32 mouse cellular contexts compared by ENCODE assay signal in the genomic region with DNA sequence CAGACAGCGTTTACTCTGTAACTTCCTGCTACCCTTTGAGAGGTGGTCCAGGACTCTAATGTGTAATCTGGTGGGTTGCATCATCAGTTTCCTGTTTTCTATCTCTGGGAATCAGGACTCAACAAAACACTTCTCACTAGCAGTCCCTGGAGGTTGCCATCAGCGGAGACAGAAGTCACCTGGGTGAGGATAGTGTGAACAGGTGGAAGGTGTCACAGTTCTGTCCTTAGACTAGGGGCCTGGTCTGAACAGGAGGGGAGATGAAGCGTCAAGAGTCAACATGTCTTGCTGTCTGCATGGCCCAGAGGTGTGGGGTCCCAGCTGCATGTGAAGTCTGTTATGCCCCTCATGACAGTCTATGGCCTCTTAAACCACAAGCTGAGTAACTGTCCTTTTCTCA. TPM values are rescaled to one million over a fixed set of nuclear protein-coding genes. Genes with fewer than 3 reads are reported as not detected.
A peak's percentile ranks its signal among the peaks of the same experiment; 100 is the strongest.
DNase-seq lines count a peak whose midpoint lies in the region; TF ChIP-seq lines count a peak whose summit lies in the region.
"Had no signal": no experiment of that assay in that cellular context is flagged by ENCODE, and none has a peak within 500 bp of the region (broad histone marks: within the 10 kb centered on the region; RNA-seq: fewer than 3 reads in every experiment).

No protein-coding gene starts in this region.

- 69% methylated on average over 3 of the region's 3 CpGs for WGBS in lung, adult 2 months

- peaks cover 11% of the 10 kb centered on the region for H3K4me1 ChIP-seq in lung, adult 2 months (ENCODE audit: control insufficient read depth, insufficient read depth, low read length)
- H3K4me1 ChIP-seq in brown adipose tissue, adult 24 weeks (ENCODE audit: control insufficient read depth, insufficient read depth, insufficient read length, low read length) = 0 out of 2 replicates have a peak, but pooled peaks cover 4% of the 10 kb centered on the region
- H3K4me1 ChIP-seq in megakaryocyte, embryonic 14.5 days = peaks cover 36% of the 10 kb centered on the region
- H3K4me1 ChIP-seq: midbrain, embryonic 15.5 days had no signal

- TF ChIP-seq CTCF in layer of hippocampus, adult 2 months (conservative IDR thresholded peaks at IDR 0.05) = no peak
- TF ChIP-seq CTCF in lung, adult 2 months (IDR thresholded peaks at IDR 0.05; ENCODE audit: insufficient read depth, low read length) = no peak

- no peak for TF ChIP-seq POLR2A in lung, adult 2 months (IDR thresholded peaks at IDR 0.05; ENCODE audit: borderline replicate concordance, extremely low read depth, low read depth, low read length)

- DNase-seq in layer of hippocampus, adult 2 months (ENCODE audit: low spot score in 2 of 2) = no peak
- DNase-seq in layer of hippocampus, postnatal 36 days = no peak
- peak; percentile 46 for DNase-seq in lung, postnatal 25 days (ENCODE audit: low spot score)
- no peak for DNase-seq in lung, adult 2 months
- no peak for DNase-seq in heart, postnatal 4 days
- DNase-seq in heart, postnatal 36 days = no peak
- DNase-seq: adrenal gland, postnatal 10 days; cerebellum, adult 11-12 months; cerebellum, adult 9-11 months; embryo, embryonic 11 days; kidney, adult 11 months; kidney, postnatal 36 days; liver, embryonic 13.5 days; lung, embryonic 14.5 days; retina, postnatal 1 day; right cerebral cortex, postnatal 14 days; thymus, adult 2 months; thymus, postnatal 4 days had no signal

- H3K27me3 ChIP-seq in megakaryocyte, embryonic 14.5 days (replicated peaks) = peaks cover 35% of the 10 kb centered on the region
- H3K27me3 ChIP-seq: embryonic facial prominence, embryonic 13.5 days; forebrain, embryonic 15.5 days; hindbrain, embryonic 15.5 days; limb, embryonic 12.5 days; liver, embryonic 13.5 days; midbrain, embryonic 15.5 days; neural tube, embryonic 15.5 days; Patski had no signal

- no peak overlapping the region for H3K4me3 ChIP-seq in layer of hippocampus, adult 2 months
- no peak overlapping the region for H3K4me3 ChIP-seq in lung, adult 2 months (replicated peaks; ENCODE audit: extremely low read depth, low read depth, low read length)
- no peak overlapping the region for H3K4me3 ChIP-seq in brown adipose tissue, adult 24 weeks (ENCODE audit: insufficient read depth, low read depth, low read length)
- peak overlapping the region; percentile 33 for H3K4me3 ChIP-seq in megakaryocyte, embryonic 14.5 days (replicated peaks)
- H3K4me3 ChIP-seq: embryonic facial prominence, embryonic 13.5 days; forebrain, embryonic 10.5 days; forebrain, embryonic 15.5 days; hindbrain, embryonic 10.5 days; hindbrain, embryonic 15.5 days; limb, embryonic 12.5 days; liver, embryonic 13.5 days; midbrain, embryonic 15.5 days; neural tube, embryonic 15.5 days had no signal

- intact Hi-C loops in heart, postnatal 36 days (cut with DNase I) = no loop called here

- no peaks in the 10 kb centered on the region for H3K36me3 ChIP-seq in megakaryocyte, embryonic 14.5 days (replicated peaks; ENCODE audit: low read length)
- H3K36me3 ChIP-seq: embryonic facial prominence, embryonic 13.5 days; forebrain, embryonic 10.5 days; forebrain, embryonic 15.5 days; hindbrain, embryonic 10.5 days; hindbrain, embryonic 15.5 days; limb, embryonic 12.5 days; liver, embryonic 13.5 days; midbrain, embryonic 15.5 days; neural tube, embryonic 15.5 days had no signal

- peaks cover 36% of the 10 kb centered on the region for H3K9me3 ChIP-seq in megakaryocyte, embryonic 14.5 days
- H3K9me3 ChIP-seq: forebrain, embryonic 10.5 days; forebrain, embryonic 15.5 days; hindbrain, embryonic 10.5 days; hindbrain, embryonic 15.5 days; liver, embryonic 13.5 days; midbrain, embryonic 15.5 days; neural tube, embryonic 15.5 days had no signal

- peak overlapping the region; percentile 57; the same call in 1 of the 2 replicates for H3K27ac ChIP-seq in layer of hippocampus, adult 2 months
- peak overlapping the region; percentile 53; the same call in 1 of the 2 replicates for H3K27ac ChIP-seq in brown adipose tissue, adult 24 weeks (replicated peaks; ENCODE audit: low read depth, low read length)
- H3K27ac ChIP-seq: forebrain, embryonic 10.5 days; forebrain, embryonic 15.5 days; hindbrain, embryonic 10.5 days; hindbrain, embryonic 15.5 days; limb, embryonic 12.5 days; midbrain, embryonic 15.5 days; neural tube, embryonic 15.5 days had no signal

RNA-seq across cellular contexts. Expression of gene Fth1, which starts 27.5 kb away (rescaled TPM):
- 1,000 to 10,000 TPM; 3,170 to 3,409 TPM for total RNA-seq in layer of hippocampus, adult 2 months (2021)
- 1,000 to 10,000 TPM; 2,856 to 3,180 TPM for total RNA-seq in layer of hippocampus, postnatal 36 days (2021)
- 4,642 and 7,955 TPM in 2 replicates for polyA plus RNA-seq in lung, adult 2 months (2012; rRNA removed)
- 4,010 and 5,287 TPM in 2 replicates for polyA plus RNA-seq in brown adipose tissue, adult 24 weeks (2012; ENCODE audit: insufficient read depth, insufficient read length, missing spikeins)
- 7,037 and 23,567 TPM in 2 replicates for polyA plus RNA-seq in megakaryocyte, embryonic 14.5 days (2012; ENCODE audit: insufficient read depth, low replicate concordance)
- total RNA-seq in heart, postnatal 4 days (2021) = 1,000 to 10,000 TPM; 1,376 to 1,487 TPM
- 1,000 to 10,000 TPM; 2,889 to 3,152 TPM for total RNA-seq in heart, postnatal 36 days (2021)

RNA-seq across cellular contexts. Expression of gene Best1, which starts 48.5 kb away (rescaled TPM):
- 1 to 10 TPM; 1.2 to 1.5 TPM for total RNA-seq in layer of hippocampus, adult 2 months (2021)
- total RNA-seq in layer of hippocampus, postnatal 36 days (2021) = under 1 TPM; 0.52 to 0.58 TPM
- 2.3 and 3.1 TPM in 2 replicates for polyA plus RNA-seq in lung, adult 2 months (2012; rRNA removed)
- not detected in 2 replicates for polyA plus RNA-seq in brown adipose tissue, adult 24 weeks (2012; ENCODE audit: insufficient read depth, insufficient read length, missing spikeins)
- polyA plus RNA-seq in megakaryocyte, embryonic 14.5 days (2012; ENCODE audit: insufficient read depth, low replicate concordance) = not detected in 2 replicates
- not detected for total RNA-seq in heart, postnatal 4 days (2021)
- total RNA-seq in heart, postnatal 36 days (2021) = under 1 TPM; 0.11 to 0.14 TPM
- total RNA-seq: megakaryocyte-erythroid progenitor cell, adult 5-6 weeks; MEL had no signal
- polyA plus RNA-seq: Patski had no signal

RNA-seq across cellular contexts. Expression of gene Rab3il1, which starts 48.6 kb away (rescaled TPM):
- 10 to 100 TPM in 1 of 2 experiments, 1 to 10 TPM in 1; 9.7 to 10.4 TPM for total RNA-seq in layer of hippocampus, adult 2 months (2021)
- total RNA-seq in layer of hippocampus, postnatal 36 days (2021) = 10 to 100 TPM in 1 of 2 experiments, 1 to 10 TPM in 1; 8.9 to 10.4 TPM
- polyA plus RNA-seq in lung, adult 2 months (2012; rRNA removed) = 10.5 and 13.8 TPM in 2 replicates
- 4.8 and 7.5 TPM in 2 replicates for polyA plus RNA-seq in brown adipose tissue, adult 24 weeks (2012; ENCODE audit: insufficient read depth, insufficient read length, missing spikeins)
- polyA plus RNA-seq in megakaryocyte, embryonic 14.5 days (2012; ENCODE audit: insufficient read depth, low replicate concordance) = 2.0 and 8.8 TPM in 2 replicates
- 10 to 100 TPM; 12.2 to 12.5 TPM for total RNA-seq in heart, postnatal 4 days (2021)
- total RNA-seq in heart, postnatal 36 days (2021) = 1 to 10 TPM; 7.9 to 8.7 TPM
- polyA plus RNA-seq: inflammation-experienced regulatory T-cells, adult 6 months had no signal

RNA-seq across cellular contexts. Expression of gene Incenp, which starts 53.6 kb away (rescaled TPM):
- 10 to 100 TPM; 13.9 to 14.0 TPM for total RNA-seq in layer of hippocampus, adult 2 months (2021)
- total RNA-seq in layer of hippocampus, postnatal 36 days (2021) = 10 to 100 TPM; 14.0 to 14.1 TPM
- polyA plus RNA-seq in lung, adult 2 months (2012; rRNA removed) = 5.5 and 7.7 TPM in 2 replicates
- 2.5 and 7.4 TPM in 2 replicates for polyA plus RNA-seq in brown adipose tissue, adult 24 weeks (2012; ENCODE audit: insufficient read depth, insufficient read length, missing spikeins)
- polyA plus RNA-seq in megakaryocyte, embryonic 14.5 days (2012; ENCODE audit: insufficient read depth, low replicate concordance) = 23.6 and 70.8 TPM in 2 replicates
- 10 to 100 TPM; 66.8 to 68.2 TPM for total RNA-seq in heart, postnatal 4 days (2021)
- total RNA-seq in heart, postnatal 36 days (2021) = 1 to 10 TPM; 6.6 TPM
